Mouse (Mus musculus): Measurements from ENCODE around the gene Elmo1.

DNA sequence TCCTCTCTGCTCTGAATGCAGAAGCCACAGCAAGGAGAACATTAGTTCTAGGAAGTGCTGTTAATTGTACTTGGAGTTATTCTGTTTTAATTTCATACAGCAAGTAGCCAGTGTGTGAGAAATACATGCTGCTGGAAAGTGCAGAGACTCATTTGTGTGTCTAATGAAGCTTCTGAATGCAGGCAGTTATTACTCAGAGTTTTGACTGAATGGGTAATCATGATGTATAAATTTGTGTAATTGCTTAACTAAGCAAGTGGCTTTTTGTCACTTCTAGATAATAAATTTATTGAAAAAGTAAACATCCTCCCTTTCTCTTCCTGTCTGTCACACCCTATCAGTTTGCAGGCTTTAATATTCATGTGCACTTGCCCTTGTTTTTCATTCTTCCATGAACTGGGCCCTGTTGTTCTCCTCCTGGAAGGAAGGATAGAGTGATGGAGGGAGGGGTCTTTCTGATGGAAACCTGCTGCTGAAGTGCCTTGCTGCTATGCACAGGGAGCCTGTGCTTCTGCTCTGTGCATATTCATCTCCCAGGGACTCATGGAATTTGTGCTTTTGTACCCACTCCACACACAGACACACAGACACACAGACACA lies 159.8 kb downstream of the Elmo1 start:
- TF ChIP-seq USF1 (IDR thresholded peaks at IDR 0.05; ENCODE audit: low read depth) (no peak), CTCF (IDR thresholded peaks at IDR 0.05; ENCODE audit: control insufficient read depth, insufficient read depth, insufficient read length) (no peak), MYOG (IDR thresholded peaks at IDR 0.05; ENCODE audit: control insufficient read depth, extremely low read depth, insufficient read length) (no peak), MAX (IDR thresholded peaks at IDR 0.05) (no peak)

All from C2C12 (cell line).